28 mouse cellular contexts compared by ENCODE assay signal in the genomic region with DNA sequence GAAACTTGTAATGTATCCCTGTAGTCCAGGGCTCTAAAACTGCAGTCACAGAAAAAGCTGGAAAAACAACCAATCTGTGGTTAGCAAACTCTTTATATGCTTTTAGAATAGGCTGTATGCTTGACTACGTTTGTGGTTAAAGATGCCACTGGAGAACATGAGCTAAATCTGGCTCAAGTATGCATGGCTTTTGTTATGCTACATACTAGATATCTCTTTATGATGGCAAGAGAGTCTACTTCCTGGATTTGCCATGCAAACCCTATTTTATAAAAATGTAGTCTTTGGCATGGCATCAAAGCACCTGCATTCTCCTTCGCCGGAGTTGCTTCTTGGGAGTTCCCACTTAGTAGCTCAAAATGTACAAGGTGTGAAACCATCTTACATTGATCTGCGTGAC.
"Had no signal": no experiment of that assay in that cellular context is flagged by ENCODE, and none has a peak within 500 bp of the region (broad histone marks: within the 10 kb centered on the region; RNA-seq: fewer than 3 reads in every experiment).

No protein-coding gene starts in this region.

- ATAC-seq: forebrain, embryonic 13.5 days; forebrain, embryonic 14.5 days; forebrain, embryonic 15.5 days; forebrain, embryonic 16.5 days; forebrain, postnatal 0 days had no signal

- H3K27me3 ChIP-seq: embryonic facial prominence, embryonic 12.5 days; embryonic facial prominence, embryonic 13.5 days; embryonic facial prominence, embryonic 15.5 days; forebrain, embryonic 12.5 days; forebrain, embryonic 13.5 days; forebrain, embryonic 15.5 days had no signal

- H3K9me3 ChIP-seq: embryonic facial prominence, embryonic 12.5 days; embryonic facial prominence, embryonic 13.5 days; embryonic facial prominence, embryonic 15.5 days; forebrain, embryonic 10.5 days; forebrain, embryonic 12.5 days; forebrain, embryonic 13.5 days; forebrain, embryonic 15.5 days; heart, embryonic 10.5 days had no signal

- H3K27ac ChIP-seq: embryonic facial prominence, embryonic 12.5 days; embryonic facial prominence, embryonic 13.5 days; embryonic facial prominence, embryonic 15.5 days; forebrain, embryonic 10.5 days; forebrain, embryonic 12.5 days; forebrain, embryonic 13.5 days; forebrain, embryonic 15.5 days; gastrocnemius, adult 2 months; heart, adult 2 months; heart, embryonic 10.5 days had no signal

- DNase-seq: cerebellum, adult 8-10 months; cerebellum, adult 9-10 months; cerebellum, adult 9-11 months; cerebellum, postnatal 10 days; cerebellum, postnatal 14 days; cerebellum, postnatal 25 days; cerebellum, postnatal 36 days; embryo, embryonic 11 days; forebrain, postnatal 0 days; gastrocnemius, adult 2 months; gastrocnemius, postnatal 10 days; gastrocnemius, postnatal 14 days; gastrocnemius, postnatal 25 days; gastrocnemius, postnatal 36 days; heart, adult 11 months; heart, adult 18-20 months; heart, adult 2 months had no signal

- H3K4me2 ChIP-seq: embryonic facial prominence, embryonic 12.5 days; embryonic facial prominence, embryonic 13.5 days; embryonic facial prominence, embryonic 15.5 days; forebrain, embryonic 12.5 days; forebrain, embryonic 13.5 days; forebrain, embryonic 15.5 days had no signal

- H3K9ac ChIP-seq: embryonic facial prominence, embryonic 12.5 days; embryonic facial prominence, embryonic 13.5 days; embryonic facial prominence, embryonic 15.5 days; forebrain, embryonic 12.5 days; forebrain, embryonic 13.5 days; forebrain, embryonic 15.5 days; forebrain, postnatal 0 days had no signal

- H3K4me1 ChIP-seq: embryonic facial prominence, embryonic 12.5 days; embryonic facial prominence, embryonic 15.5 days; forebrain, embryonic 15.5 days; heart, embryonic 10.5 days had no signal

- H3K4me3 ChIP-seq: embryonic facial prominence, embryonic 12.5 days; embryonic facial prominence, embryonic 13.5 days; embryonic facial prominence, embryonic 15.5 days; erythroblast, embryonic 14.5 days; forebrain, embryonic 10.5 days; forebrain, embryonic 12.5 days; forebrain, embryonic 13.5 days; forebrain, embryonic 15.5 days; gastrocnemius, adult 2 months; heart, adult 2 months; heart, embryonic 10.5 days had no signal

- H3K36me3 ChIP-seq: embryonic facial prominence, embryonic 12.5 days; embryonic facial prominence, embryonic 13.5 days; embryonic facial prominence, embryonic 15.5 days; forebrain, embryonic 10.5 days; forebrain, embryonic 12.5 days; forebrain, embryonic 15.5 days; heart, embryonic 10.5 days had no signal
